21 mouse cellular contexts compared by ENCODE assay signal in genomic region chr5:5561041-5561706, GRCm38 (mm10). TPM values are rescaled to one million over a fixed set of nuclear protein-coding genes. Genes with fewer than 3 reads are reported as not detected.
DNase-seq lines count a peak whose midpoint lies in the region; ATAC-seq and TF ChIP-seq lines count a peak whose summit lies in the region.
"Had no signal": no experiment of that assay in that cellular context is flagged by ENCODE, and none has a peak within 500 bp of the region (broad histone marks: within the 10 kb centered on the region; RNA-seq: fewer than 3 reads in every experiment).

No protein-coding gene starts in this region.

- H3K27ac ChIP-seq in forebrain, postnatal 0 days (ENCODE audit: low read depth, low read length), result no peak overlapping the region
- no peak overlapping the region for H3K27ac ChIP-seq in forebrain, embryonic 14.5 days (ENCODE audit: low read depth, low read length)
- no peak overlapping the region for H3K27ac ChIP-seq in lung, postnatal 0 days (ENCODE audit: low read length)
- H3K27ac ChIP-seq: hindbrain, embryonic 14.5 days; neural tube, embryonic 13.5 days had no signal

- no peaks in the 10 kb centered on the region for H3K9me3 ChIP-seq in forebrain, postnatal 0 days (ENCODE audit: low read length)
- no peaks in the 10 kb centered on the region for H3K9me3 ChIP-seq in forebrain, embryonic 14.5 days (replicated peaks; ENCODE audit: control insufficient read depth, low read length)
- no peaks in the 10 kb centered on the region for H3K9me3 ChIP-seq in lung, postnatal 0 days (ENCODE audit: low read length)
- H3K9me3 ChIP-seq: neural tube, embryonic 13.5 days had no signal

- WGBS in forebrain, postnatal 0 days, result 75% methylated on average over 4 of the region's 4 CpGs
- WGBS in forebrain, embryonic 14.5 days, result 72% methylated on average over 4 of the region's 4 CpGs
- 53% methylated on average over 4 of the region's 4 CpGs for WGBS in lung, postnatal 0 days
- WGBS in lung, adult 2 months, result 56% methylated on average over 4 of the region's 4 CpGs

- TF ChIP-seq EP300 in lung, postnatal 0 days (IDR thresholded peaks at IDR 0.05), result peak; percentile 81

- H3K4me2 ChIP-seq in forebrain, postnatal 0 days (ENCODE audit: low read depth), result no peak overlapping the region
- no peak overlapping the region for H3K4me2 ChIP-seq in forebrain, embryonic 14.5 days (ENCODE audit: low read length)
- H3K4me2 ChIP-seq in lung, postnatal 0 days (replicated peaks; ENCODE audit: low read depth, low read length), result no peak overlapping the region
- H3K4me2 ChIP-seq: heart, embryonic 11.5 days; neural tube, embryonic 13.5 days had no signal

- no peaks in the 10 kb centered on the region for H3K36me3 ChIP-seq in forebrain, postnatal 0 days (ENCODE audit: insufficient read depth)
- no peaks in the 10 kb centered on the region for H3K36me3 ChIP-seq in forebrain, embryonic 14.5 days (ENCODE audit: control insufficient read depth, insufficient read depth, low read length)
- no peaks in the 10 kb centered on the region for H3K36me3 ChIP-seq in lung, postnatal 0 days (ENCODE audit: insufficient read depth, low read length)
- H3K36me3 ChIP-seq: neural tube, embryonic 13.5 days had no signal

- peak; percentile 14; the same call in 1 of the 2 replicates for TF ChIP-seq CTCF in forebrain, postnatal 0 days (IDR thresholded peaks at IDR 0.05; ENCODE audit: low read depth)
- TF ChIP-seq CTCF in lung, postnatal 0 days (IDR thresholded peaks at IDR 0.05), result peak; percentile 49
- TF ChIP-seq CTCF in lung, adult 2 months (IDR thresholded peaks at IDR 0.05; ENCODE audit: insufficient read depth, low read length), result no peak

- no peaks in the 10 kb centered on the region for H3K27me3 ChIP-seq in forebrain, postnatal 0 days (ENCODE audit: insufficient read depth, low read length)
- no peaks in the 10 kb centered on the region for H3K27me3 ChIP-seq in forebrain, embryonic 14.5 days (replicated peaks; ENCODE audit: control insufficient read depth, insufficient read depth, low read length)
- H3K27me3 ChIP-seq in lung, postnatal 0 days (replicated peaks; ENCODE audit: insufficient read depth, low read length), result no peaks in the 10 kb centered on the region
- H3K27me3 ChIP-seq: neural tube, embryonic 13.5 days had no signal

- no peak for ATAC-seq in forebrain, postnatal 0 days
- no peak for ATAC-seq in forebrain, embryonic 14.5 days
- ATAC-seq in lung, postnatal 0 days, result no peak

- no peak overlapping the region for H3K9ac ChIP-seq in forebrain, postnatal 0 days
- no peak overlapping the region for H3K9ac ChIP-seq in forebrain, embryonic 14.5 days (ENCODE audit: low read length)
- no peak overlapping the region for H3K9ac ChIP-seq in lung, postnatal 0 days (replicated peaks; ENCODE audit: low read depth)
- H3K9ac ChIP-seq: hindbrain, embryonic 14.5 days; neural tube, embryonic 13.5 days had no signal

- no peak for TF ChIP-seq POLR2A in lung, adult 2 months (IDR thresholded peaks at IDR 0.05; ENCODE audit: borderline replicate concordance, extremely low read depth, low read depth, low read length)

- H3K4me3 ChIP-seq in forebrain, postnatal 0 days (ENCODE audit: low read depth, low read length), result no peak overlapping the region
- H3K4me3 ChIP-seq in forebrain, embryonic 14.5 days (ENCODE audit: low read depth, low read length), result no peak overlapping the region
- H3K4me3 ChIP-seq in lung, postnatal 0 days (ENCODE audit: low read depth, low read length), result no peak overlapping the region
- no peak overlapping the region for H3K4me3 ChIP-seq in lung, adult 2 months (replicated peaks; ENCODE audit: extremely low read depth, low read depth, low read length)
- H3K4me3 ChIP-seq: neural tube, embryonic 13.5 days had no signal

- DNase-seq in forebrain, postnatal 0 days, result no peak
- DNase-seq in forebrain, embryonic 14.5 days (ENCODE audit: low spot score), result no peak
- peak; percentile 22 for DNase-seq in lung, postnatal 0 days (ENCODE audit: low spot score)
- DNase-seq in lung, adult 2 months, result no peak
- peak; percentile 61 for DNase-seq in ZHBTc4 (ENCODE audit: low read depth, low spot score)
- DNase-seq in yolk sac, embryonic 10.5 days (ENCODE audit: low spot score), result no peak
- no peak for DNase-seq in gastrocnemius, adult 18-20 months (ENCODE audit: low spot score)
- DNase-seq in cerebellum, adult 9-10 months, result no peak
- DNase-seq: B cell, adult 2 months; cerebellum, postnatal 10 days; embryo, embryonic 11 days; gastrocnemius, postnatal 36 days; heart, postnatal 14 days; kidney, adult 18-20 months; kidney, postnatal 36 days; lung, postnatal 10 days; thymus, postnatal 36 days had no signal

- H3K4me1 ChIP-seq in forebrain, postnatal 0 days (ENCODE audit: insufficient read depth), result 0 out of 2 replicates have a peak, but pooled peaks cover 4% of the 10 kb centered on the region
- H3K4me1 ChIP-seq in forebrain, embryonic 14.5 days (ENCODE audit: control insufficient read depth, insufficient read depth, low read length), result peaks cover 11% of the 10 kb centered on the region; the same call in 1 of the 2 replicates
- peaks cover 5% of the 10 kb centered on the region; the same call in 1 of the 2 replicates for H3K4me1 ChIP-seq in lung, postnatal 0 days (ENCODE audit: insufficient read depth, low read depth, low read length)
- no peaks in the 10 kb centered on the region for H3K4me1 ChIP-seq in lung, adult 2 months (ENCODE audit: control insufficient read depth, insufficient read depth, low read length)

RNA-seq across cellular contexts. Expression of gene Gtpbp10, which starts 1.8 kb away (rescaled TPM):
- total RNA-seq in forebrain, postnatal 0 days (2014; rRNA removed), result 26.3 and 27.9 TPM in 2 replicates
- 10.7 and 12.7 TPM in 2 replicates for polyA plus RNA-seq in forebrain, postnatal 0 days (2015; fragmentation: Nextera tagmentation; extraction: Ambion mirVana)
- polyA plus RNA-seq in forebrain, embryonic 14.5 days (2014; fragmentation: Nextera tagmentation; extraction: Ambion mirVana), result 29.6 and 32.8 TPM in 2 replicates
- polyA plus RNA-seq in lung, postnatal 0 days (2015; fragmentation: Nextera tagmentation; extraction: Ambion mirVana), result 10.6 and 12.6 TPM in 2 replicates
- polyA plus RNA-seq in lung, adult 2 months (2012; rRNA removed), result 1.5 and 3.5 TPM in 2 replicates
- total RNA-seq in gastrocnemius, adult 18-20 months (2021), result 1 to 10 TPM; 6.6 to 7.7 TPM

RNA-seq across cellular contexts. Expression of gene Gm8773, which starts 12.4 kb away (rescaled TPM):
- 9.9 and 11.1 TPM in 2 replicates for total RNA-seq in forebrain, postnatal 0 days (2014; rRNA removed)
- polyA plus RNA-seq in forebrain, postnatal 0 days (2015; fragmentation: Nextera tagmentation; extraction: Ambion mirVana), result 16.3 and 16.5 TPM in 2 replicates
- polyA plus RNA-seq in forebrain, embryonic 14.5 days (2014; fragmentation: Nextera tagmentation; extraction: Ambion mirVana), result 11.3 TPM in 2 replicates
- 0.16 and 0.36 TPM in 2 replicates for polyA plus RNA-seq in lung, postnatal 0 days (2015; fragmentation: Nextera tagmentation; extraction: Ambion mirVana)
- polyA plus RNA-seq in lung, adult 2 months (2012; rRNA removed), result 0.08 and 0.11 TPM in 2 replicates
- total RNA-seq in gastrocnemius, adult 18-20 months (2021), result not detected
- total RNA-seq: gastrocnemius, postnatal 36 days; heart, postnatal 14 days; monocyte, adult 5-6 weeks had no signal

RNA-seq across cellular contexts. Expression of gene Cldn12, which starts 46.4 kb away (rescaled TPM):
- 17.8 and 22.5 TPM in 2 replicates for total RNA-seq in forebrain, postnatal 0 days (2014; rRNA removed)
- 10.1 and 13.0 TPM in 2 replicates for polyA plus RNA-seq in forebrain, postnatal 0 days (2015; fragmentation: Nextera tagmentation; extraction: Ambion mirVana)
- polyA plus RNA-seq in forebrain, embryonic 14.5 days (2014; fragmentation: Nextera tagmentation; extraction: Ambion mirVana), result 16.4 and 17.6 TPM in 2 replicates
- polyA plus RNA-seq in lung, postnatal 0 days (2015; fragmentation: Nextera tagmentation; extraction: Ambion mirVana), result 12.8 and 15.1 TPM in 2 replicates
- polyA plus RNA-seq in lung, adult 2 months (2012; rRNA removed), result 14.3 and 16.5 TPM in 2 replicates
- total RNA-seq in gastrocnemius, adult 18-20 months (2021), result 10 to 100 TPM in 1 of 2 experiments, 1 to 10 TPM in 1; 9.0 to 10.7 TPM

Comparison
In these comparisons a context has a peak if more than half of its experiments do, and no peak if none do; other contexts are left out.
1. DNase-seq: peak in lung, postnatal 0 days (single experiment) and ZHBTc4 (single experiment); none in forebrain, postnatal 0 days (single experiment), forebrain, embryonic 14.5 days (single experiment), lung, adult 2 months (single experiment), yolk sac, embryonic 10.5 days (single experiment), gastrocnemius, adult 18-20 months (single experiment) and cerebellum, adult 9-10 months (single experiment).